15 mouse cellular contexts compared by ENCODE assay signal in genomic region chr12:112628197-112628596, GRCm38 (mm10). TPM values are rescaled to one million over a fixed set of nuclear protein-coding genes. Genes with fewer than 3 reads are reported as not detected.
DNase-seq lines count a peak whose midpoint lies in the region; ATAC-seq lines count a peak whose summit lies in the region.
"Had no signal": no experiment of that assay in that cellular context is flagged by ENCODE, and none has a peak within 500 bp of the region (broad histone marks: within the 10 kb centered on the region; RNA-seq: fewer than 3 reads in every experiment).

No protein-coding gene starts in this region.

- no peaks in the 10 kb centered on the region for H3K36me3 ChIP-seq in heart, embryonic 15.5 days
- no peaks in the 10 kb centered on the region for H3K36me3 ChIP-seq in megakaryocyte, embryonic 14.5 days (replicated peaks; ENCODE audit: low read length)
- H3K36me3 ChIP-seq in liver, embryonic 15.5 days (replicated peaks), result no peaks in the 10 kb centered on the region
- H3K36me3 ChIP-seq: embryonic facial prominence, embryonic 13.5 days; forebrain, embryonic 12.5 days; hindbrain, embryonic 15.5 days; midbrain, embryonic 13.5 days had no signal

- DNase-seq in heart, postnatal 4 days, result no peak
- DNase-seq in yolk sac, embryonic 10.5 days (ENCODE audit: low spot score), result no peak
- no peak for DNase-seq in frontal cortex, postnatal 14 days (ENCODE audit: low spot score in 2 of 2)
- DNase-seq: gastrocnemius, postnatal 25 days had no signal

- no peak overlapping the region for H3K9ac ChIP-seq in heart, embryonic 15.5 days
- H3K9ac ChIP-seq in liver, embryonic 15.5 days, result no peak overlapping the region
- H3K9ac ChIP-seq: forebrain, embryonic 12.5 days; hindbrain, embryonic 15.5 days; midbrain, embryonic 13.5 days had no signal

- H3K4me1 ChIP-seq in heart, embryonic 15.5 days (replicated peaks), result peaks cover 48% of the 10 kb centered on the region
- H3K4me1 ChIP-seq in megakaryocyte, embryonic 14.5 days, result peaks cover 94% of the 10 kb centered on the region
- H3K4me1 ChIP-seq in brown adipose tissue, adult 24 weeks (ENCODE audit: control insufficient read depth, insufficient read depth, insufficient read length, low read length), result peaks cover 15% of the 10 kb centered on the region
- peaks cover 67% of the 10 kb centered on the region for H3K4me1 ChIP-seq in liver, embryonic 15.5 days (replicated peaks)

- no peaks in the 10 kb centered on the region for H3K9me3 ChIP-seq in heart, embryonic 15.5 days (replicated peaks)
- no peaks in the 10 kb centered on the region for H3K9me3 ChIP-seq in megakaryocyte, embryonic 14.5 days
- no peaks in the 10 kb centered on the region for H3K9me3 ChIP-seq in liver, embryonic 15.5 days (replicated peaks)
- H3K9me3 ChIP-seq: embryonic facial prominence, embryonic 13.5 days; forebrain, embryonic 12.5 days; hindbrain, embryonic 15.5 days; midbrain, embryonic 13.5 days had no signal

- no peak overlapping the region for H3K4me3 ChIP-seq in heart, embryonic 15.5 days
- peak overlapping the region; percentile 59 for H3K4me3 ChIP-seq in megakaryocyte, embryonic 14.5 days (replicated peaks)
- H3K4me3 ChIP-seq in brown adipose tissue, adult 24 weeks (ENCODE audit: insufficient read depth, low read depth, low read length), result no peak overlapping the region
- H3K4me3 ChIP-seq in liver, embryonic 15.5 days (replicated peaks), result no peak overlapping the region
- H3K4me3 ChIP-seq: forebrain, embryonic 12.5 days; midbrain, embryonic 13.5 days had no signal

- 71% methylated on average over 6 of the region's 6 CpGs for WGBS in heart, embryonic 15.5 days
- 39% methylated on average over 6 of the region's 6 CpGs for WGBS in liver, embryonic 15.5 days (ENCODE audit: insufficient replicate concordance)

- peak overlapping the region; percentile 57 for H3K27ac ChIP-seq in heart, embryonic 15.5 days
- peak overlapping the region; percentile 29; the same call in 1 of the 2 replicates for H3K27ac ChIP-seq in brown adipose tissue, adult 24 weeks (replicated peaks; ENCODE audit: low read depth, low read length)
- peak overlapping the region; percentile 77 for H3K27ac ChIP-seq in liver, embryonic 15.5 days (replicated peaks)
- H3K27ac ChIP-seq: embryonic facial prominence, embryonic 13.5 days; forebrain, embryonic 12.5 days; hindbrain, embryonic 15.5 days; kidney, postnatal 0 days; midbrain, embryonic 13.5 days had no signal

- no peak for ATAC-seq in heart, embryonic 15.5 days (replicated peaks; ENCODE audit: insufficient number of reproducible peaks, insufficient read depth, low FRiP score, low read depth)
- no peak for ATAC-seq in megakaryocyte, adult 5-6 weeks (ENCODE audit: poor library complexity, severe bottlenecking)
- no peak for ATAC-seq in liver, embryonic 15.5 days (ENCODE audit: insufficient read depth)

- no peaks in the 10 kb centered on the region for H3K27me3 ChIP-seq in heart, embryonic 15.5 days
- peaks cover 22% of the 10 kb centered on the region for H3K27me3 ChIP-seq in megakaryocyte, embryonic 14.5 days (replicated peaks)
- no peaks in the 10 kb centered on the region for H3K27me3 ChIP-seq in liver, embryonic 15.5 days
- H3K27me3 ChIP-seq: CH12.LX; embryonic facial prominence, embryonic 13.5 days; forebrain, embryonic 12.5 days; hindbrain, embryonic 15.5 days; midbrain, embryonic 13.5 days had no signal

- H3K4me2 ChIP-seq in heart, embryonic 15.5 days, result no peak overlapping the region
- peak overlapping the region; percentile 59 for H3K4me2 ChIP-seq in liver, embryonic 15.5 days

RNA-seq across cellular contexts. Expression of gene Adssl1, which starts 8.4 kb away (rescaled TPM):
- 85.8 and 93.7 TPM in 2 replicates for polyA plus RNA-seq in heart, embryonic 15.5 days (2015; fragmentation: Nextera tagmentation; extraction: Ambion mirVana)
- 100 to 1,000 TPM; 135 to 137 TPM for total RNA-seq in heart, postnatal 4 days (2021)
- 10.1 and 38.2 TPM in 2 replicates for polyA plus RNA-seq in megakaryocyte, embryonic 14.5 days (2012; ENCODE audit: insufficient read depth, low replicate concordance)
- total RNA-seq in megakaryocyte, adult 5-6 weeks (2015), result 73.5 and 82.1 TPM in 2 replicates
- total RNA-seq in megakaryocyte, adult 5-6 weeks (2017), result 72.3 and 74.9 TPM in 2 replicates
- polyA plus RNA-seq in brown adipose tissue, adult 24 weeks (2012; ENCODE audit: insufficient read depth, insufficient read length, missing spikeins), result 34.5 and 46.5 TPM in 2 replicates
- 13.4 TPM in 2 replicates for polyA plus RNA-seq in liver, embryonic 15.5 days (2015; fragmentation: Nextera tagmentation; extraction: Ambion mirVana)

RNA-seq across cellular contexts. Expression of gene Siva1, which starts 16.3 kb away (rescaled TPM):
- polyA plus RNA-seq in heart, embryonic 15.5 days (2015; fragmentation: Nextera tagmentation; extraction: Ambion mirVana), result 95.4 and 142 TPM in 2 replicates
- 10 to 100 TPM; 39.9 to 43.2 TPM for total RNA-seq in heart, postnatal 4 days (2021)
- 33.7 and 63.6 TPM in 2 replicates for polyA plus RNA-seq in megakaryocyte, embryonic 14.5 days (2012; ENCODE audit: insufficient read depth, low replicate concordance)
- total RNA-seq in megakaryocyte, adult 5-6 weeks (2015), result 116 and 130 TPM in 2 replicates
- 122 and 162 TPM in 2 replicates for total RNA-seq in megakaryocyte, adult 5-6 weeks (2017)
- polyA plus RNA-seq in brown adipose tissue, adult 24 weeks (2012; ENCODE audit: insufficient read depth, insufficient read length, missing spikeins), result 36.7 and 42.7 TPM in 2 replicates
- polyA plus RNA-seq in liver, embryonic 15.5 days (2015; fragmentation: Nextera tagmentation; extraction: Ambion mirVana), result 106 and 114 TPM in 2 replicates

RNA-seq across cellular contexts. Expression of gene Inf2, which starts 39.6 kb away (rescaled TPM):
- polyA plus RNA-seq in heart, embryonic 15.5 days (2015; fragmentation: Nextera tagmentation; extraction: Ambion mirVana), result 3.1 and 3.4 TPM in 2 replicates
- 10 to 100 TPM; 18.6 to 19.7 TPM for total RNA-seq in heart, postnatal 4 days (2021)
- polyA plus RNA-seq in megakaryocyte, embryonic 14.5 days (2012; ENCODE audit: insufficient read depth, low replicate concordance), result 569 and 1,129 TPM in 2 replicates
- total RNA-seq in megakaryocyte, adult 5-6 weeks (2015), result 28.0 and 34.3 TPM in 2 replicates
- 9.9 and 13.3 TPM in 2 replicates for total RNA-seq in megakaryocyte, adult 5-6 weeks (2017)
- 12.9 and 13.5 TPM in 2 replicates for polyA plus RNA-seq in brown adipose tissue, adult 24 weeks (2012; ENCODE audit: insufficient read depth, insufficient read length, missing spikeins)
- polyA plus RNA-seq in liver, embryonic 15.5 days (2015; fragmentation: Nextera tagmentation; extraction: Ambion mirVana), result 2.7 TPM in 2 replicates

RNA-seq across cellular contexts. Expression of gene Akt1, which starts 46.5 kb away (rescaled TPM):
- polyA plus RNA-seq in heart, embryonic 15.5 days (2015; fragmentation: Nextera tagmentation; extraction: Ambion mirVana), result 139 and 169 TPM in 2 replicates
- total RNA-seq in heart, postnatal 4 days (2021), result 100 to 1,000 TPM; 352 to 392 TPM
- 237 and 415 TPM in 2 replicates for polyA plus RNA-seq in megakaryocyte, embryonic 14.5 days (2012; ENCODE audit: insufficient read depth, low replicate concordance)
- 112 and 121 TPM in 2 replicates for total RNA-seq in megakaryocyte, adult 5-6 weeks (2015)
- total RNA-seq in megakaryocyte, adult 5-6 weeks (2017), result 112 and 118 TPM in 2 replicates
- polyA plus RNA-seq in brown adipose tissue, adult 24 weeks (2012; ENCODE audit: insufficient read depth, insufficient read length, missing spikeins), result 31.5 and 38.8 TPM in 2 replicates
- polyA plus RNA-seq in liver, embryonic 15.5 days (2015; fragmentation: Nextera tagmentation; extraction: Ambion mirVana), result 28.4 and 36.9 TPM in 2 replicates

RNA-seq across cellular contexts. Expression of gene Zbtb42, which starts 50.4 kb away (rescaled TPM):
- polyA plus RNA-seq in heart, embryonic 15.5 days (2015; fragmentation: Nextera tagmentation; extraction: Ambion mirVana), result 4.8 and 7.6 TPM in 2 replicates
- total RNA-seq in heart, postnatal 4 days (2021), result 10 to 100 TPM in 1 of 2 experiments, 1 to 10 TPM in 1; 10.0 to 10.1 TPM
- 0.52 and 0.72 TPM in 2 replicates for polyA plus RNA-seq in megakaryocyte, embryonic 14.5 days (2012; ENCODE audit: insufficient read depth, low replicate concordance)
- 6.4 and 9.0 TPM in 2 replicates for total RNA-seq in megakaryocyte, adult 5-6 weeks (2015)
- 3.9 and 4.7 TPM in 2 replicates for total RNA-seq in megakaryocyte, adult 5-6 weeks (2017)
- polyA plus RNA-seq in brown adipose tissue, adult 24 weeks (2012; ENCODE audit: insufficient read depth, insufficient read length, missing spikeins), result 0.58 and 0.75 TPM in 2 replicates
- polyA plus RNA-seq in liver, embryonic 15.5 days (2015; fragmentation: Nextera tagmentation; extraction: Ambion mirVana), result 1.0 and 1.2 TPM in 2 replicates

Comparison
In these comparisons a context has a peak if more than half of its experiments do, and no peak if none do; other contexts are left out.
1. RNA of gene Inf2, which starts 39.6 kb away (polyA plus RNA-seq): 569 to 1,129 TPM in megakaryocyte, embryonic 14.5 days; 12.9 to 13.5 TPM in brown adipose tissue, adult 24 weeks, 3.1 to 3.4 TPM in heart, embryonic 15.5 days and 2.7 TPM in liver, embryonic 15.5 days; every median in the first group is over 10 times any median in the second.
2. Peak in every context shown above with its lines, with median percentiles within 50 percentile points of each other: H3K27ac ChIP-seq.